Mouse (Mus musculus) macrophage (primary cell): ENCODE results near the gene Lbx2. TPM values are rescaled to one million over a fixed set of nuclear protein-coding genes. Genes with fewer than 3 reads are reported as not detected.
A peak's percentile ranks its signal among the peaks of the same experiment; 100 is the strongest.

Source experiments
- H3K27ac ChIP-seq: fragments of 350-480 bp; formaldehyde crosslinking; 2 replicates; pipeline ENCODE4 v1.9.0; 2021
- H3K36me3 ChIP-seq: fragments of 350-480 bp; formaldehyde crosslinking; 2 replicates; pipeline ENCODE4 v1.9.0; 2021; ENCODE audit errors: inconsistent target
- H3K4me3 ChIP-seq: fragments of 350-480 bp; formaldehyde crosslinking; 2 replicates; pipeline ENCODE4 v1.9.0; 2021; ENCODE audit errors: inconsistent target
- H3K79me2 ChIP-seq: fragments of 350-480 bp; formaldehyde crosslinking; 2 replicates; pipeline ENCODE4 v1.9.0; 2021; ENCODE audit errors: inconsistent target
- WGBS: methylation state at CpG from one replicate; pipeline ENCODE4 v1.1.7; 2026; ENCODE audit warnings: inconsistent platforms; ENCODE audit not compliant: missing documents; 5-methylcytosine and 5-hydroxymethylcytosine counted together
- polyA plus RNA-seq: library from polyadenylated mRNA; stranded (reverse); fragments of 250-400 nt; gene quantifications from 3 replicates; pipeline ENCODE4 v1.2.4, GENCODE M21; 2018; ENCODE audit warnings: inconsistent platforms
- total RNA-seq, 78 experiments: library from RNA; depleted of rRNA; stranded (reverse); fragments of 250-400 nt; gene quantifications; 1 replicate in 9 of 78; 2 replicates in 24 of 78; 3 replicates in 43 of 78; 4 replicates in 2 of 78; pipeline ENCODE4 v1.2.4; 2018; ENCODE audit warnings: inconsistent platforms in 56 of 78

Lbx2 gene
- total RNA-seq (2018; cell fraction: chromatin; rRNA removed), result 1 to 10 TPM in 1 of 26 experiments, not detected in 25; 1.7 TPM
- total RNA-seq (2018; cell fraction: cytosol; rRNA removed), result 1 to 10 TPM in 19 of 26 experiments, under 1 TPM in 7; 0.51 to 2.3 (median 1.2) TPM
- total RNA-seq (2018; cell fraction: nucleus; rRNA removed), result 1 to 10 TPM in 3 of 26 experiments, under 1 TPM in 4, not detected in 19; 0.92 to 1.6 (median 0.98) TPM
- polyA plus RNA-seq, result 0.40 to 1.3 TPM (median 0.66 TPM) in 3 replicates

GRCm38 (mm10) chr6:83086121-83087035, at the start of gene Lbx2:
TSS of gene Lbx2 (plus strand) at chr6:83086367.
- WGBS, result 13% methylated on average over 35 of the region's 42 CpGs
- Histone ChIP-seq H3K79me2 (no peaks in the 10 kb centered on the region), H3K4me3 (no peak within 1 kb of the TSS; the same call in 1 of the 2 replicates), H3K36me3 (peaks cover 5% of the 10 kb centered on the region; the same call in 1 of the 2 replicates), H3K27ac (no peak within 1 kb of the TSS)

GRCm38 (mm10) chr6:83037188-83037587, 49.0 kb upstream of the Lbx2 start:
- WGBS, result 86% methylated on average over 8 of the region's 8 CpGs
- no peaks in the 10 kb centered on the region for H3K36me3 ChIP-seq
- H3K4me3 ChIP-seq, result no peak overlapping the region
- H3K27ac ChIP-seq, result no peak overlapping the region
- H3K79me2 ChIP-seq, result peaks cover 23% of the 10 kb centered on the region

- H3K79me2 ChIP-seq, result peaks cover 16% of the 10 kb centered on the region; the same call in 1 of the 2 replicates
- H3K27ac ChIP-seq, result peak overlapping the region; percentile 19
- 29% methylated on average over 22 of the region's 24 CpGs for WGBS
- H3K36me3 ChIP-seq, result no peaks in the 10 kb centered on the region
- H3K4me3 ChIP-seq, result no peak overlapping the region
Measured at GRCm38 (mm10) chr6:83038496-83039012, 47.6 kb upstream of the Lbx2 start.

GRCm38 (mm10) chr6:83040601-83041000, 45.6 kb upstream of the Lbx2 start:
- Histone ChIP-seq H3K27ac (peak overlapping the region; percentile 68), H3K36me3 (no peaks in the 10 kb centered on the region)

GRCm38 (mm10) chr6:83043561-83043960, 42.6 kb upstream of the Lbx2 start:
- Histone ChIP-seq H3K27ac (peak overlapping the region; percentile 96), H3K4me3 (no peak overlapping the region), H3K79me2 (peaks cover 16% of the 10 kb centered on the region; the same call in 1 of the 2 replicates), H3K36me3 (no peaks in the 10 kb centered on the region)
- WGBS, result 75% methylated on average over 6 of the region's 6 CpGs

More at GRCm38 (mm10) chr6:83040601-83041000, 45.6 kb upstream of the Lbx2 start:
- peaks cover 16% of the 10 kb centered on the region; the same call in 1 of the 2 replicates for H3K79me2 ChIP-seq
- 71% methylated on average over 5 of the region's 5 CpGs for WGBS
- H3K4me3 ChIP-seq, result peak overlapping the region; percentile 8; the same call in 1 of the 2 replicates

GRCm38 (mm10) chr6:83043993-83044392, 42.2 kb upstream of the Lbx2 start:
- Histone ChIP-seq H3K27ac (peak overlapping the region; percentile 96), H3K36me3 (no peaks in the 10 kb centered on the region), H3K4me3 (no peak overlapping the region), H3K79me2 (peaks cover 16% of the 10 kb centered on the region; the same call in 1 of the 2 replicates)
- WGBS, result 92% methylated on average over 5 of the region's 5 CpGs

GRCm38 (mm10) chr6:83044742-83045141, 41.4 kb upstream of the Lbx2 start:
- WGBS, result 35% methylated on average over 8 of the region's 9 CpGs
- Histone ChIP-seq H3K36me3 (no peaks in the 10 kb centered on the region), H3K27ac (peak overlapping the region; percentile 96), H3K4me3 (no peak overlapping the region), H3K79me2 (peaks cover 16% of the 10 kb centered on the region; the same call in 1 of the 2 replicates)

- Histone ChIP-seq H3K79me2 (peaks cover 33% of the 10 kb centered on the region), H3K36me3 (peaks cover 14% of the 10 kb centered on the region; the same call in 1 of the 2 replicates), H3K4me3 (no peak overlapping the region), H3K27ac (no peak overlapping the region)
- WGBS, result 93% methylated on average over 10 of the region's 10 CpGs
Measured at GRCm38 (mm10) chr6:83049367-83049766, 36.8 kb upstream of the Lbx2 start.

GRCm38 (mm10) chr6:83053136-83053960, 32.8 kb upstream of the Lbx2 start:
- H3K4me3 ChIP-seq, result peak overlapping the region; percentile 76
- peak overlapping the region; percentile 80 for H3K27ac ChIP-seq
- peaks cover 56% of the 10 kb centered on the region for H3K79me2 ChIP-seq
- 7% methylated on average over 26 of the region's 26 CpGs for WGBS
- peaks cover 35% of the 10 kb centered on the region; the same call in 1 of the 2 replicates for H3K36me3 ChIP-seq

- H3K36me3 ChIP-seq, result peaks cover 35% of the 10 kb centered on the region; the same call in 1 of the 2 replicates
- peak within 1 kb of the TSS; percentile 82 for H3K4me3 ChIP-seq
- peak within 1 kb of the TSS; percentile 80 for H3K27ac ChIP-seq
- WGBS, result 1% methylated on average over 57 of the region's 64 CpGs
- peaks cover 56% of the 10 kb centered on the region for H3K79me2 ChIP-seq
Measured at GRCm38 (mm10) chr6:83054074-83054851, 31.9 kb upstream of the Lbx2 start, which contains the start of gene Aup1. TSS of gene Aup1 (plus strand) at chr6:83054521.

GRCm38 (mm10) chr6:83054871-83055431, 31.2 kb upstream of the Lbx2 start, which contains the start of gene Htra2:
TSS of gene Htra2 (minus strand) at chr6:83055273.
- peaks cover 34% of the 10 kb centered on the region; the same call in 1 of the 2 replicates for H3K36me3 ChIP-seq
- H3K27ac ChIP-seq, result peak within 1 kb of the TSS; percentile 80
- under 1% methylated on average over 43 of the region's 50 CpGs for WGBS
- H3K79me2 ChIP-seq, result peaks cover 56% of the 10 kb centered on the region
- peak within 1 kb of the TSS; percentile 82 for H3K4me3 ChIP-seq

GRCm38 (mm10) chr6:83057790-83058189, 28.4 kb upstream of the Lbx2 start, which contains the start of gene Dqx1:
TSS of gene Dqx1 (plus strand) at chr6:83057844.
- WGBS, result 91% methylated on average over 3 of the region's 3 CpGs
- peaks cover 20% of the 10 kb centered on the region; the same call in 1 of the 2 replicates for H3K36me3 ChIP-seq
- peaks cover 38% of the 10 kb centered on the region for H3K79me2 ChIP-seq
- no peak within 1 kb of the TSS for H3K27ac ChIP-seq
- H3K4me3 ChIP-seq, result no peak within 1 kb of the TSS

GRCm38 (mm10) chr6:83058725-83059124, 27.4 kb upstream of the Lbx2 start:
- Histone ChIP-seq H3K4me3 (no peak overlapping the region), H3K27ac (no peak overlapping the region), H3K36me3 (peaks cover 20% of the 10 kb centered on the region; the same call in 1 of the 2 replicates), H3K79me2 (peaks cover 29% of the 10 kb centered on the region)
- WGBS, result 100% methylated on average over 1 of the region's 2 CpGs
